11 mouse cellular contexts compared by ENCODE assay signal in the genomic region with DNA sequence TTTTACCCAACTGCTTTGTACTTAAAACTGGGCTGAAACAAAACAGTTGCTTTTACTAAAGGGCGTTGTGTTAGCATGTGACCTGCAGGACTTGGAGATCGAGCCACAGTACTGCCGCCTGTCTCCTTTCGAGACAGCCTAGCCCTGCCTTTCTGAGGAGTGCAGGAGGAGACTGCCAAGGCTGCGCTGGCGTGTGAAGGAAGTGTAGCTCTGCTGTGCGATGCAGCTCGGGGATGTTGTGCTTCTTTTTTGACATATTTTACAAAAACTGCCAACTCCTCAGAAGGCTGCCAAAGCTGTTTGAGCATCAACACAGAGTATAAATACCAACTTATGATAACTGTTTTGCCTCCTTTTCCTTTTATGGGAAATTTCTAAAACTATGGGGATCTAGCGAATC.
DNase-seq lines count a peak whose midpoint lies in the region; ATAC-seq and TF ChIP-seq lines count a peak whose summit lies in the region.
"Had no signal": no experiment of that assay in that cellular context is flagged by ENCODE, and none has a peak within 500 bp of the region (broad histone marks: within the 10 kb centered on the region; RNA-seq: fewer than 3 reads in every experiment).

No protein-coding gene starts in this region.

- WGBS in cerebellum, adult 2 months: 18% methylated on average over 9 of the region's 9 CpGs
- WGBS in lung, embryonic 15.5 days: 37% methylated on average over 9 of the region's 9 CpGs
- 53% methylated on average over 9 of the region's 9 CpGs for WGBS in intestine, embryonic 15.5 days
- WGBS in kidney, embryonic 15.5 days: 46% methylated on average over 9 of the region's 9 CpGs

- no peak for TF ChIP-seq CTCF in cerebellum, adult 2 months (IDR thresholded peaks at IDR 0.05; ENCODE audit: borderline replicate concordance, insufficient read depth, low read depth, low read length)

- no peaks in the 10 kb centered on the region for H3K9me3 ChIP-seq in lung, embryonic 15.5 days
- H3K9me3 ChIP-seq in intestine, embryonic 15.5 days: no peaks in the 10 kb centered on the region
- no peaks in the 10 kb centered on the region for H3K9me3 ChIP-seq in kidney, embryonic 15.5 days (replicated peaks)
- H3K9me3 ChIP-seq: embryonic facial prominence, embryonic 15.5 days; stomach, embryonic 15.5 days had no signal

- H3K27me3 ChIP-seq in cerebellum, adult 2 months (ENCODE audit: control insufficient read depth, insufficient read depth, low read length): no peaks in the 10 kb centered on the region
- no peaks in the 10 kb centered on the region for H3K27me3 ChIP-seq in lung, embryonic 15.5 days
- no peaks in the 10 kb centered on the region for H3K27me3 ChIP-seq in intestine, embryonic 15.5 days (replicated peaks)
- H3K27me3 ChIP-seq in kidney, embryonic 15.5 days: no peaks in the 10 kb centered on the region
- H3K27me3 ChIP-seq: embryonic facial prominence, embryonic 15.5 days; stomach, embryonic 15.5 days had no signal

- no peak for TF ChIP-seq POLR2A in cerebellum, adult 2 months (IDR thresholded peaks at IDR 0.05; ENCODE audit: borderline replicate concordance, insufficient read depth, low read length)

- 0 out of 2 replicates have a peak overlapping the region, but pooled peaks have one; percentile 4 for H3K4me2 ChIP-seq in lung, embryonic 15.5 days
- no peak overlapping the region for H3K4me2 ChIP-seq in intestine, embryonic 15.5 days (replicated peaks)
- no peak overlapping the region for H3K4me2 ChIP-seq in kidney, embryonic 15.5 days
- H3K4me2 ChIP-seq: embryonic facial prominence, embryonic 15.5 days; stomach, embryonic 15.5 days had no signal

- no peak; the same call in 1 of the 2 replicates for ATAC-seq in cerebellum, adult (ENCODE audit: insufficient number of reproducible peaks, low FRiP score, low TSS enrichment)
- ATAC-seq in lung, embryonic 15.5 days (ENCODE audit: borderline replicate concordance, extremely low read depth, low FRiP score, low TSS enrichment): no peak
- ATAC-seq in intestine, embryonic 15.5 days: no peak
- no peak for ATAC-seq in kidney, embryonic 15.5 days (replicated peaks; ENCODE audit: low FRiP score)

- no peak overlapping the region for H3K4me3 ChIP-seq in cerebellum, adult 2 months (replicated peaks; ENCODE audit: insufficient read depth, low read depth, low read length)
- H3K4me3 ChIP-seq in lung, embryonic 15.5 days: no peak overlapping the region
- no peak overlapping the region for H3K4me3 ChIP-seq in intestine, embryonic 15.5 days (replicated peaks)
- H3K4me3 ChIP-seq in kidney, embryonic 15.5 days (replicated peaks): no peak overlapping the region
- H3K4me3 ChIP-seq: embryonic facial prominence, embryonic 15.5 days; stomach, embryonic 15.5 days had no signal

- H3K4me1 ChIP-seq in cerebellum, adult 2 months (ENCODE audit: control insufficient read depth, insufficient read depth, low read length): no peaks in the 10 kb centered on the region
- no peaks in the 10 kb centered on the region for H3K4me1 ChIP-seq in lung, embryonic 15.5 days
- no peaks in the 10 kb centered on the region for H3K4me1 ChIP-seq in intestine, embryonic 15.5 days (replicated peaks)
- no peaks in the 10 kb centered on the region for H3K4me1 ChIP-seq in kidney, embryonic 15.5 days
- H3K4me1 ChIP-seq: embryonic facial prominence, embryonic 15.5 days; stomach, embryonic 15.5 days had no signal

- DNase-seq in cerebellum, adult 2 months: peak; percentile 5 to 6
- DNase-seq in lung, postnatal 36 days: no peak
- peak; percentile 2 to 5 for DNase-seq in layer of hippocampus, postnatal 36 days
- peak; percentile 45 for DNase-seq in right cerebral cortex, postnatal 14 days
- DNase-seq: lung, adult 18-20 months had no signal

- H3K27ac ChIP-seq in cerebellum, adult 2 months (ENCODE audit: insufficient read depth, low read length): no peak overlapping the region
- no peak overlapping the region for H3K27ac ChIP-seq in lung, embryonic 15.5 days
- no peak overlapping the region for H3K27ac ChIP-seq in intestine, embryonic 15.5 days
- no peak overlapping the region for H3K27ac ChIP-seq in kidney, embryonic 15.5 days
- H3K27ac ChIP-seq: embryonic facial prominence, embryonic 15.5 days; stomach, embryonic 15.5 days had no signal

- H3K9ac ChIP-seq in lung, embryonic 15.5 days: no peak overlapping the region
- no peak overlapping the region for H3K9ac ChIP-seq in intestine, embryonic 15.5 days
- no peak overlapping the region for H3K9ac ChIP-seq in kidney, embryonic 15.5 days
- H3K9ac ChIP-seq: embryonic facial prominence, embryonic 15.5 days; stomach, embryonic 15.5 days had no signal

- H3K36me3 ChIP-seq in lung, embryonic 15.5 days: no peaks in the 10 kb centered on the region
- no peaks in the 10 kb centered on the region for H3K36me3 ChIP-seq in intestine, embryonic 15.5 days
- H3K36me3 ChIP-seq in kidney, embryonic 15.5 days: no peaks in the 10 kb centered on the region
- H3K36me3 ChIP-seq: embryonic facial prominence, embryonic 15.5 days; stomach, embryonic 15.5 days had no signal
